Mouse (Mus musculus): ENCODE measurements around the gene Slc10a6. TPM values are rescaled to one million over a fixed set of nuclear protein-coding genes. Genes with fewer than 3 reads are reported as not detected.

The Slc10a6 gene
- not detected in 2 replicates for total RNA-seq (2017)

GRCm38 (mm10) chr5:103629111-103629764 lies at the start of gene Slc10a6:
Slc10a6 (minus strand) TSS chr5:103629403.
- no peak for ATAC-seq (ENCODE audit: extremely low read depth, insufficient number of reproducible peaks, low FRiP score, poor library complexity, severe bottlenecking)

- ATAC-seq (ENCODE audit: extremely low read depth, insufficient number of reproducible peaks, low FRiP score, poor library complexity, severe bottlenecking), result no peak
Observed at GRCm38 (mm10) chr5:103678974-103679373, 49.8 kb upstream of the Slc10a6 start.

GRCm38 (mm10) chr5:103677894-103678293 lies 48.7 kb upstream of the Slc10a6 start:
- no peak for ATAC-seq (ENCODE audit: extremely low read depth, insufficient number of reproducible peaks, low FRiP score, poor library complexity, severe bottlenecking)

- no peak for ATAC-seq (ENCODE audit: extremely low read depth, insufficient number of reproducible peaks, low FRiP score, poor library complexity, severe bottlenecking)
Observed at GRCm38 (mm10) chr5:103676289-103676881, 47.2 kb upstream of the Slc10a6 start.

GRCm38 (mm10) chr5:103674482-103674881 lies 45.3 kb upstream of the Slc10a6 start:
- ATAC-seq (ENCODE audit: extremely low read depth, insufficient number of reproducible peaks, low FRiP score, poor library complexity, severe bottlenecking), result no peak

GRCm38 (mm10) chr5:103673611-103674010 lies 44.4 kb upstream of the Slc10a6 start:
- no peak for ATAC-seq (ENCODE audit: extremely low read depth, insufficient number of reproducible peaks, low FRiP score, poor library complexity, severe bottlenecking)

GRCm38 (mm10) chr5:103671858-103672257 lies 42.7 kb upstream of the Slc10a6 start:
- ATAC-seq (ENCODE audit: extremely low read depth, insufficient number of reproducible peaks, low FRiP score, poor library complexity, severe bottlenecking), result no peak

- no peak for ATAC-seq (ENCODE audit: extremely low read depth, insufficient number of reproducible peaks, low FRiP score, poor library complexity, severe bottlenecking)
Observed at GRCm38 (mm10) chr5:103665876-103666275, 36.7 kb upstream of the Slc10a6 start.

GRCm38 (mm10) chr5:103664932-103665331 lies 35.7 kb upstream of the Slc10a6 start:
- no peak for ATAC-seq (ENCODE audit: extremely low read depth, insufficient number of reproducible peaks, low FRiP score, poor library complexity, severe bottlenecking)

GRCm38 (mm10) chr5:103659571-103659970 lies 30.4 kb upstream of the Slc10a6 start:
- ATAC-seq (ENCODE audit: extremely low read depth, insufficient number of reproducible peaks, low FRiP score, poor library complexity, severe bottlenecking), result peak; percentile 40; the same call in 1 of the 2 replicates

- no peak for ATAC-seq (ENCODE audit: extremely low read depth, insufficient number of reproducible peaks, low FRiP score, poor library complexity, severe bottlenecking)
Observed at GRCm38 (mm10) chr5:103658921-103659320, 29.7 kb upstream of the Slc10a6 start.

- peak; percentile 88 for ATAC-seq (ENCODE audit: extremely low read depth, insufficient number of reproducible peaks, low FRiP score, poor library complexity, severe bottlenecking)
Observed at GRCm38 (mm10) chr5:103655346-103656118, 26.3 kb upstream of the Slc10a6 start, which contains the start of gene 1700016H13Rik. 1700016H13Rik (minus strand) TSS chr5:103656010.

- ATAC-seq (ENCODE audit: extremely low read depth, insufficient number of reproducible peaks, low FRiP score, poor library complexity, severe bottlenecking), result no peak
Observed at GRCm38 (mm10) chr5:103654780-103655179, 25.6 kb upstream of the Slc10a6 start.

- ATAC-seq (ENCODE audit: extremely low read depth, insufficient number of reproducible peaks, low FRiP score, poor library complexity, severe bottlenecking), result no peak
Observed at GRCm38 (mm10) chr5:103654225-103654624, 25.0 kb upstream of the Slc10a6 start.

GRCm38 (mm10) chr5:103647320-103647719 lies 18.1 kb upstream of the Slc10a6 start:
- ATAC-seq (ENCODE audit: extremely low read depth, insufficient number of reproducible peaks, low FRiP score, poor library complexity, severe bottlenecking), result no peak

GRCm38 (mm10) chr5:103644167-103644566 lies 15.0 kb upstream of the Slc10a6 start:
- no peak for ATAC-seq (ENCODE audit: extremely low read depth, insufficient number of reproducible peaks, low FRiP score, poor library complexity, severe bottlenecking)

GRCm38 (mm10) chr5:103637162-103637561 lies 8.0 kb upstream of the Slc10a6 start:
- ATAC-seq (ENCODE audit: extremely low read depth, insufficient number of reproducible peaks, low FRiP score, poor library complexity, severe bottlenecking), result no peak

GRCm38 (mm10) chr5:103629854-103630580 lies 814 bp upstream of the Slc10a6 start:
- no peak for ATAC-seq (ENCODE audit: extremely low read depth, insufficient number of reproducible peaks, low FRiP score, poor library complexity, severe bottlenecking)

GRCm38 (mm10) chr5:103628499-103628898 lies 704 bp downstream of the Slc10a6 start:
- no peak for ATAC-seq (ENCODE audit: extremely low read depth, insufficient number of reproducible peaks, low FRiP score, poor library complexity, severe bottlenecking)
